Mouse (Mus musculus): ENCODE results near the gene Brcc3.

Brcc3 gene

DNA sequence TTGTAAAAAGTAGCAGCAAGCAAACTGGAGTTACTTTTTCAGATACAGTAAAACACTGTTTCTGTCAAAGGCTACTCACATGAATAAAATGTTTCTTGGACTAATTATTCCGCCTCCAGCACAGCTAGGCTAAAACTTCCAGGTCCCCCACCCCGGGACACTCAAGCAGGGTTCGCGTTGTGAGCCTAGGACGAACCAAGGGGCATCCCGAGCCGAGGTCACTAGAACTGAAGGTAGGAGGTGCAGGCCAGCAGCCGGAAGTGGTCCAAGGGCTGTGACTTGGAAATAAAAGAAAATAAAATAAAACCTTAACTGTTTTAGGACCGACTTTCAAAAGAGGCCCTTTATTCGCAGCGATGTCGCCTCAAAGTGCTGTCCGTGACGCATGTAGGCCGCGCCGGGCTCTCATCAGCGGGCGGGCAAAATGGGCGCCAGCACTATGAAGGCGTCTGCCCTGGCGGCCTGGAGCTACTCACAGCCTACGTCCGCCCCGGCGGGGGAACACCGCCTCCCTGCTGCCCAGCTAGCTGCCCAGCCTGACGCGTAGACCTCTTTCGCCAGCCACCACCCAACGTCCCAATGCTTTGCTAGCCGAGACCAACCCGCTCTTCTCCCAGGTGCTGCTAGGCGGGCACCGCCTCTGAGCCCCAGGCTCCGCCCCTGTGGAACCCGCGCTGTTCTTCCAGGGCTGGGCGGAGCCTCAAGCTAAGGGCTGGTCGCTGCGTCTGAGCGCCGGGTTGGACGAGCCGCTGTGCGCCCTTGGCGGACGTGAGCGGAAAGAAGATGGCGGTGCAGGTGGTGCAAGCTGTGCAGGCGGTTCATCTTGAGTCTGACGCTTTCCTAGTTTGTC lies at the start of gene Brcc3, which contains the start of the genes Cmc4 and Mtcp1:
Brcc3 (plus strand) TSS at position 693 of the 850 bp plus-strand sequence.
Cmc4 (minus strand) TSS at position 649 of the 850 bp plus-strand sequence.
Mtcp1 (minus strand) TSS at position 653 of the 850 bp plus-strand sequence.
- DNase-seq (ENCODE audit: low spot score): peak; percentile 74

DNA sequence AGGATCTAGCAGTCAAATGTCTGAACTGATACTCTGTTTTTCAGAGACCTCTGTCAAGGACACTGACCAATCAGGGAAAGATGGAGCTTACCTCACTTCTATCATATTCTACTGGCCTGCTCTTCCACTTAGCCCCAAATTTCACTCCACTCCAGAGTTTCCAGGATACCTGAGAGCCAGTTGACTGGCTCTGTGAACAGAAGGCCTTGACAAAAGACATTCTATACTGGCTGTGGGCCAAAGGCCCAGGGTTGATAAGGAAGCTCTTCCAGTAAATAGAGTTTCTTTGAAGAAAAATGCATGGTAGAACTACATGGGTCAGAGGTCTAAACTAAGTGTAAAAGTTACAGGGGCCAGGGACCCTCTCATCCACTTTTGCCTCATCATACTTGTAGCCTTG lies 46.2 kb upstream of the Brcc3 start:
- DNase-seq (ENCODE audit: low spot score): no peak

DNA sequence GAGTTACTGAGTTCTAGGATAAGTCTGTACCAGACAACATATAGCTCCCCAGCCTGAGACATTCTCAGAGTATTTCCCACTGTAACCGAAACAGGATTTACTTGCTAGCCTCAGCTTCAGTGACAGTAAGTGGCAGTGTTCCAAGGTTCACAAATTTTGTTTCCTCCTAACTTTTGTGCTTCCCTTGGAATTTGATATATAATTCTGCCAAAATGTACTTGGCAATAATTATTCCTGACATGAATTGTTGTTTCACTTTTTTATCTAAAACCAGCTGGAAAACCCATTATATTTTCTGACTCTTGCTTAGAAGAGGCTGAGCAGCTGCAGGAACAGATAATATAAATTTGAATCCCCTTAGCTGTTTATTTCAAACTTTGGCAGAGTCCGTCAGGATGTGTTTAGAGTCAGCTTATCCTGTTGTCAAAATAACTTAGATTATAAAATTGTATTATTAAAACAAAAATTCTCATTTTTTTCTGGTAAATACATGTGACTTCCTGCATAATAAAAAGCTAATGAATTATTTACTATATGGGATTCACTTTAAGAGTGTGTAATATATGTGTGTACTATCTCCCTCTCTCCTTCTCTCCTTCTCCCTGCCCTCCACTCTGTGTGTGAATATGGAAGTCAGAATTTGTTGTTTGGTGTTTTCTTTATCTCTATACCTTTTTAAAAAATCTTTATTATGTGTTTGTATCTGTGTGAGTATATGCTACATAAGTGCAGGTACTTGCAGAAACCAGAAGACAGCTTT lies 43.6 kb upstream of the Brcc3 start:
- no peak for DNase-seq (ENCODE audit: low spot score)

DNA sequence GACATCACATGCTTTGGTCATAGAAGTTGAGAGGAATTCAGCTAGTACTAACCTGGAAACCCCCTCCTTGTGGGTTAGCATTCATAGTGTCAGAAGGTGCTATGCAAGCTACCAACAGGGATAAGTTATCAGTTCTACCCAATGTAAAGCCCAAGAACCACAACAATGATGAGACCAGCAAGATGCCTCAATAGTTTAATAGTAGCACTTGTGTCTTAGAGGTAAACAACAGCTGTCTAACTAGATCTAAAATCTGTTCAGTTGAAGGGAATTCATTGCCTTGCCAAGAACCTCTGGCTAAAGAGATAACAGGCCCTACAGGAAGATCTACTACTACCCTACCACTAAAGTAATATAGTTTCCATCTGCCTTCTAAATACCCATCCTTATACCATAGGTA lies 39.6 kb upstream of the Brcc3 start:
- no peak for DNase-seq (ENCODE audit: low spot score)

DNA sequence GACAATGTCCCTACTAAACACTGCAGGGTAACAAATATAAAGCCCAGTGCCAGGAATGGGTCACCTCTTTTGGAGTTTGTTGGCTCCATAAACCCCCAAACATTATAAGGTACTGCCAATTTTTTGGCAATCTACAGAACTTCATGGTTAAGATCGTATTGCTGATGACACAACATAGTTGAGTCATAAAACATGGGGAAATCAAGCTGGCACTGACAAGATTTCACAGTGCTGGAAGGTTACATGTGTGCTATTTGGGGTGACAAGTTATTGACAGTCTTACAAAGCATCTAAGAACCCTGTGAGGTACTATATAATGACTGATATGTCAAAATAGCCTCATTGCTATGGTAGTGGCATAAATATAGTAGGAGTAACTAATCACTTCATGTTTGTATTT lies 35.3 kb upstream of the Brcc3 start:
- DNase-seq (ENCODE audit: low spot score): no peak

DNA sequence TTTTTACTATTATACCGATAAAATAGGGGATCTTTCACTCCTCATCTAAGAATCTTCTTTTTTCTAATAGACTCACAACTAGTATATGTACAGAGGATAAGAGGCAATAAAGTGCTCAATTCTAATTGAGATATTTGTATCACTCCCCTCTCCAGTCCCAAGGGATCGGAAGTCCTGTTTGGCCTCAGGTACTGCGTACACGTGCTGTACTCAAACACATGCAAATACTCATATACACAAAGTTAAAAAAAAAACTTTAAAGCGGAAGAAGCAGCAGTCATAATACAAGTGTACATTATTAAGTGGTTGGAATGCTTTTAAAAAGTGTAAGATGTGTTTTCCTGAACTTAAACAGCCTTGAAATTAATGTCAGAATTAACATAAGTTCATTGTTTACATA lies 34.7 kb upstream of the Brcc3 start:
- no peak for DNase-seq (ENCODE audit: low spot score)

DNA sequence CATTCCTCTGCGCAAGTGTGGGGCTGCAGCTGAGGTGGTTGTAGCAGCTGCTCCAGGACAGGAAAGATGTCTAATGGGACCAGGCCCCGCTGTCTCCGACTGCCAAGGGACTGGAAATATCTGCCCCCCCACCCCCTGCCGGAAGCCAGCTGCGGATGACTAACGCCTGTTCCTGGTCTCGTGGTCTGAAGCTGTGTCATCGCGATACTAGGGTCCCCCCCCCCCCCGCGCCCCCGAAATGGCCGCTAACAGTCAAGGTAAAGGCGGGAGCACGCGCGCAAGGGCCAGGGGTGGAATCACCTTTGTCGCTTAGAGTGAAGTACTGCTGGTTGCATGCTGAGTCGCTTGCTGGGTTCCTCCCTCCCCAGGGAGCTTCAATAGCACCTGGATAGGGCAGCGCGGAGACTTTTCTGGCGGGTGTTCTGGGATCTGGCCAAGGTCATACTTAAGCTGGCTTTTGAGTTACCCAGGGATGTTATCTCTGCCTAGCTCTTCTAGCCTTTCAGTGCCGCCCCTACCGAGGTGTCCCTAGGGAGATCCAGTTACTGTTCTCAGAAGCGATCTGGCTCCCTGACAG lies 34.1 kb upstream of the Brcc3 start, which contains the start of the genes Fundc2 and F8:
Fundc2 (plus strand) TSS at position 205 of the 577 bp plus-strand sequence.
F8 (minus strand) TSS at position 421 of the 577 bp plus-strand sequence.
- peak; percentile 71 for DNase-seq (ENCODE audit: low spot score)

DNA sequence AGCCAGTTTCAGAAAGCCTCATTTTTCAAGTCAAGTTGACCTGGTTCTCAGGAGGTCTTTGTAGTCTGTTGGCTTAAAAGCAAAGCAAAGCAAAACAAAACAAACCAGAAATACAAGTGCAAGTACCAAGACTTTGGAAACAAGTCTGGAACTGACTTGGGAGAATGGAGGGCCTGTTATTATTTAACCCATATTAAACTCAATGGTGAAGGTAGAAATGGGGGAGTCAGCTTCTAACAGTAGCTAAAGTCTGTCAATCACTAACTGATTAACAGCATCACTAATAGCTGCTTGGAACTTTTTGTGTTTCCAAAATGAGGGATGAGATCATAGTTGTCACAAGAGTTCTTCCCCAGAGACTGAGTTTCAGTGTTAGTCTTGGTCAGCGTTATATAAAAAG lies 17.0 kb upstream of the Brcc3 start:
- no peak for DNase-seq (ENCODE audit: low spot score)

DNA sequence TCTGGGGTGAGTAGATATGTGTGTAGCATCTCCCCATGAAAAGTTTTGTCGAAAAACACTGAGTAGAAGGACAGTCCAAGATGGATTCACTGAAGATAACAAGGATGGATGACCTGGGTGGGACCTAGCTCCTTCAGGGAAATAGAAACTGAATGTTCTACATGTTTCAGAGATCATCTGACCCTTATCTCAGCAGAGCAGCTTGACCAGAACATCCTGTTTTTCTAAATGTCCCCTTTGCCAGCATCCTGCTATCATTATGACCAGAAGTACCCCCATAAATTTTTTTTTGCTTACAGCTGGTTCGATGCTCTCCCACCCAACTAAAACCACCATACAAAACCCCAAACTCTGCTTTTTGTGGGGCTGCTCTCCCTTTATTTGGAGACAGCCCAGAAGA lies 13.8 kb upstream of the Brcc3 start:
- no peak for DNase-seq (ENCODE audit: low spot score)

DNA sequence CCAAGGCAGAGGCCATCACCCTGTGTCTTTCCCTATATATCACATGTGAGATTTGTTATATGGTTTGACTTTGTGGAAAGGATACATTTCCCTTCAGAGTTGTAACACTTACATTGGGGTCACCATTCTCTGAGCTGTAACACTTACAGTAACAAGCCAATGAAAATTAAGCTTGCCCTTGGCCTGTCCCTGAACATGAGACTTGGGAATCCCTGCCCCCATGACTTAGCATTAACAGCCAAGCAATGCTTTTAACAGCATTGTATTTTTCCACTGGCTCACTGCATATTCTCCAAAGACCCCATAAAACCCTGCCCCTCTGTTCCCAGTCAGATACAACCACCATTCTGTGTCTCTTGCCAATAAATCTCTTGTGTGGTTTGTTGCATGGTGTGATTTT lies 13.1 kb upstream of the Brcc3 start:
- no peak for DNase-seq (ENCODE audit: low spot score)

DNA sequence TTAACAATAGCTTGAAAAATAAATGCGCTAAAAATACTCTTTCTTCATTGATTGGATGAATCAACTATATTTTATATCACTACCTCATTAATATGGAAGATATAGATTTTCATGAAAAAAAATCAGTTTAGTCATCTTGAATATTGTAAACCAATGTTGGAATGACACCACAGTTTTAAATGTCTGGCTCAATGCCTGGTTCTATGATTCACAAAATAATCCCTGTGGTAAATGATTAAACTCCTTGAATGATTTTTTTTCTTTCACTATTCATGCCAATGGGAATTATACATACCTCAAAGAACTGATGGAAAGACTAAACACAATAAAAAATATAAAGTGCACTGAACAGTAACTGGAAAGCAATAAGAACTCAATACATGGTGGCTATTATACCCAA lies 6.7 kb upstream of the Brcc3 start:
- no peak for DNase-seq (ENCODE audit: low spot score)

DNA sequence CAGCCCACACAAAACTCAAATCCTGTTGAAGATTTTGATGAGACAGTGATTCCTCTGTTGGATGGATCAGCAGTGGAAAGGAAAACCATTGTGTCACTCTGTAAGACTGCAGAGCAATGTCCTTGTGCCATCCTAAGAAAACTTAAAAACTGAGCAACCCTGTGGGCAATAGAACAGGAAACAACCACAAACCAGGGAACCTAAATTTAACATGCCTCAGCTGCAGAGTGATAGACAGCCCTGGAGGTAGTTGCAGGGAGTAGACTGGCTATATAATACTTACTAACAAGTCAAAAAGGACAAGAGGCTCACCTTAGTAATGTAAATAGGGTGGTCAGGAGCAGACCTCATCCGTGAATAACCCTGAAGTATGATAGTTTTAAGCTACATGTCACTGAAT lies 38.2 kb downstream of the Brcc3 start:
- DNase-seq (ENCODE audit: low spot score): no peak

DNA sequence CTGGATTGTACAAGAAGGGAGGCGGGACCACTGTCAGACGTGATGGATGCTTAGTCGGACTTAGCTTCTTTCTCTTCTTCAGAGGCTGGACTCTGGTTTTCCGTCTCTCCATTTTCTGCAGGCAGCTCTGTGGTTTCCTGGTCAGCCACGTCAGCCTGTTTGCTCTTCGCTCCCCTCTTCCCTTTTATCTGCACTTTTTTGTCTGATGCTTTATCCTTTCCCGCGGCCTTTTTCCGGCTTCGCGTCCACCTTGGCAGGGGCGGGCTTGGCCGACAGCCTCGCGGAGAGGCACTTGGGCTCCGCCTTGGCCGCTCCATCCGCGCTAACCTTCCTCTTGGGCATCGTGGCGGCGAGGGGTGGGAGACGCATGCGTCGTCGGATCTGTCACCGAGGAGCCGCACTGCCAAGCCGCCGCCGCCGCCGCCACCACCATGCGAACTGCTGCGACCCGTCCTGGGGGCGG lies 58.8 kb downstream of the Brcc3 start:
- DNase-seq (ENCODE audit: low spot score): peak; percentile 4

DNA sequence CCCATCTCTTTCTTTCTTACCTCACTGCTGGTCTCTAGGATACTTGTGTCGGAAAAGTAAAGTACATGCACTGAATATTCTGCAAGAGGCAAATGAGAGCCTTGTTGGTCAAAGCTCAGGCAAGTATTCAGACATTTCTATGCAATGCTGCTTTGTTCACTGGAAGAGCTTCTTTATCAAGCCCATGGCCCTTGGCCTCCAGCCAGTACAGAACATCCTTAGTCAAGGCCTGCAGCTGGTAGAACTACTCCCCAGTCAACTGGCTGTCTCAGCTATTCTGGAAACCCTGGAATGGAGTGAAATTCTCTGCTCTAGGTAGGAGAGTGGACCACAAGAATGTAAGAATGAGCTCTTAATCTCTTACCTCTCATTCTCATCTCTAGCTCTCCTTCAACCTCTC lies 73.5 kb downstream of the Brcc3 start:
- no peak for DNase-seq (ENCODE audit: low spot score)

Data from left cerebral cortex, adult 11 months (tissue).